Mouse (Mus musculus) splenic B cell, adult 2 months (primary cell): ENCODE data around the gene Cd47.

Experiments used
- DNase-seq: peaks from one replicate; pipeline ENCODE4 v3.0.0-alpha.2; 2011; ENCODE audit warnings: low read depth, low spot score
- H3K27me3 ChIP-seq: 2 replicates; pipeline ENCODE4 v1.6.1; 2012; ENCODE audit warnings: mild to moderate bottlenecking, low read length, moderate library complexity, mixed read lengths; ENCODE audit not compliant: control insufficient read depth, poor library complexity, insufficient read depth, severe bottlenecking
- H3K36me3 ChIP-seq: 2 replicates; pipeline ENCODE4 v1.6.1; 2012; ENCODE audit warnings: mild to moderate bottlenecking, low read length, moderate library complexity, mixed read lengths; ENCODE audit not compliant: control insufficient read depth, poor library complexity, insufficient read depth, severe bottlenecking

The Cd47 gene

DNA sequence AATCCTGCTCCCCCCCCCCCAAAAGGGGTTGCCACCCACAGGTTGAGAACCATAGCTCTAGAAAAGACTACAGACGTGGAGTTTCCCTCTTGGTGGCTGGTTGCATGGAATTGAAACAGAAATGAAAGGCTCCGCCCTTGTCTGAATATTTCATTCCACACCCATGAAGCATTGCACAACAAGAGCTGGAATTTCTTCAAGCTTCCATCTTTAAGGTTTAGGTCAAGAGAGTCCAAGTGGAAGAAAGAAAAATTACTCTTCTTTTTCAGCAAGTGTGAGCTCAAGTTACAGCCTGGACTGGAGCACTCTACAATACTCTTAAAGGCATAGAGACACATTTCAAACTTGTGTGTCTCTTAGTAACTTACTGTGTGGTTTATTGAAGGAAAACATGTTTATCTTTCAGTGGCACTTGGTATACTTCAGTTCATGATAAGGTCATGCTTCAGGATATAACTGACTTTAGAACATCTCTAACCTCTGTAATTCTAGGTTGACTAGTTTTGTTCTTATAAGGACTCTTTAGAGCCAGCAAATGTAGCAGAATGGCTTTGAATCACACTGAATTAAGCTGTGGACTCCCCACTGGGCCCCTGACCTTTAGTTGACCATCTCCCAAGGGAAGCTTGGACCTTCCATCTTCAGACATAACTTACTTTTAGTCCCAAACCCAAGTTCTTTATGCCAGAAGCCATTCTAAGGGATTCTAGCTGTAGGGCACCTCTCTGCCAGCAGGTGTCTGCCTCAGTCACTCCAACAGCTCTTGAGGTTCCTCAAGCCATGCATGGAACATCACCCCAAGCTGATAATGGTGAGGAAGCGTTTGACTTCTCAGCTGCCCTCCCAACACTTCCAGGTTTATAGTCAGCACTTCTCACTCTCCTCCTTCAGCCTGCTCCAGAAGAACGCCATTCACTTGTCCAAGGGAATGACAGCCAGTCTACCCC is 58.8 kb downstream of the Cd47 start:
- H3K27me3 ChIP-seq = no peaks in the 10 kb centered on the region
- no peaks in the 10 kb centered on the region for H3K36me3 ChIP-seq
- peak; percentile 58 for DNase-seq

DNA sequence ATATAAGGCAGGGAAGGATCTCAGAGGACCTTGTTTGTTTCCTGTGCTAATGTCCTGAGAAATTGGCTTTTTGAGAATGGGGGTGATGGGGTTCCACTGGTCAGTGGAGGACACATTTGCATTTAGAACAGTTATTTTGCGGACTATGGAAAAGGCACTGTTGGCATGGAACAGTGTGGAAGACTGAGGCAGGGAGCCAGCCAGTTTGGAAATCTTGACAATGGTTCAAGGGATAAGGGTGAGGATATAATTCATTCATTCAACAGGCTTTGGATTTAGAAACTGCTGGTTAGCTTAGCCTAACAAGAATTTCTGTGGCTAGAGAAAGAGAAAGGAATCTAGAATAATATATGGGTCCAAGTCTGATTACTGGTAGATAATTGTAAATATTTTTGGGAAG is 61.7 kb downstream of the Cd47 start:
- H3K27me3 ChIP-seq = no peaks in the 10 kb centered on the region
- no peaks in the 10 kb centered on the region; the same call in 1 of the 2 replicates for H3K36me3 ChIP-seq

GRCm38 (mm10) chr16:49866617-49867016 is 66.3 kb downstream of the Cd47 start:
- no peak for DNase-seq
- H3K27me3 ChIP-seq = no peaks in the 10 kb centered on the region

More for the DNA sequence above, 61.7 kb downstream of the Cd47 start:
- no peak for DNase-seq

DNA sequence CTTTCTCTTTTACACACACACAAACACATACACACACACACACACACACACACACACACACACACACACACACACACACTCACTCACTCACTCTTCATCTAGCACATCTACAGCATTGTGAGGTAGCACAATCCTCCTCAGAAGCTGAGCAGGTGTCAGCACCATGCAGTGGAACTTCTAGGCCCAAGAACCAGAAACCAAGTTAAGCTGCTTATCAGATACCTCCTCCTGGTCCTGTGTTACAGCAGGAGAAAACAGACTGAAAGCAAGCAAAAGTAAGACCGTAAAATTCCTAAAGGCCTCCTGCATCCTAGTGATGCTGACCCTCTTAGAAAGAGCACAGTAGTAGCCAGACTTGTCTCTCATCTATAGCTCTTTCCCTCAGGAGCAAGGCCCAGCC is 67.9 kb downstream of the Cd47 start:
- no peak for DNase-seq
- peaks cover 11% of the 10 kb centered on the region; the same call in 1 of the 2 replicates for H3K36me3 ChIP-seq

More at GRCm38 (mm10) chr16:49866617-49867016, 66.3 kb downstream of the Cd47 start:
- H3K36me3 ChIP-seq = peaks cover 11% of the 10 kb centered on the region; the same call in 1 of the 2 replicates

GRCm38 (mm10) chr16:49873918-49874317 is 73.6 kb downstream of the Cd47 start:
- H3K36me3 ChIP-seq = peaks cover 11% of the 10 kb centered on the region; the same call in 1 of the 2 replicates

More for the DNA sequence above, 67.9 kb downstream of the Cd47 start:
- no peaks in the 10 kb centered on the region for H3K27me3 ChIP-seq

GRCm38 (mm10) chr16:49874546-49874945 is 74.2 kb downstream of the Cd47 start:
- Histone ChIP-seq H3K36me3 (peaks cover 11% of the 10 kb centered on the region; the same call in 1 of the 2 replicates), H3K27me3 (no peaks in the 10 kb centered on the region)
- DNase-seq = no peak

More at GRCm38 (mm10) chr16:49873918-49874317, 73.6 kb downstream of the Cd47 start:
- no peak for DNase-seq
- H3K27me3 ChIP-seq = no peaks in the 10 kb centered on the region

GRCm38 (mm10) chr16:49876291-49877030 is 76.1 kb downstream of the Cd47 start:
- H3K36me3 ChIP-seq = peaks cover 4% of the 10 kb centered on the region; the same call in 1 of the 2 replicates
- no peak for DNase-seq
- H3K27me3 ChIP-seq = no peaks in the 10 kb centered on the region

DNA sequence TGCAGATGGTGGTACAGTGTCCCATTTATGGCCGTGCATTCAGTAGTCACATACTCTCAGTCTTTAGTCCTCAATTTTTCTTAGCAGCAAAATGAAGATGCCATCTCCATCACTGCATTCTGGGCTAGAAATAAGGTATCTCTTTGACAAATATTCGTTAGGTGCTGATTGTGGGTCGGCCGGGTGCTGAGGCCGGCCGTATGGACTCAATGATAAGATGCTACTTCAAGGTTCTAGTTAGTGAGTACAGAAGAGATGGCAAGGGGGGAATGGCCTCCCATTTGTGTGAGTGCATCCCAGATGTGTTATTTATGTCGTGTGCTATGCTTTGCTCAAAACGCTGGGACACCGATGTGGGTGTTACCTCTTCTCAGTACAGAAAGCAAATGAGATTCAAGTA is 76.9 kb downstream of the Cd47 start:
- Histone ChIP-seq H3K27me3 (no peaks in the 10 kb centered on the region), H3K36me3 (peaks cover 4% of the 10 kb centered on the region; the same call in 1 of the 2 replicates)
- no peak for DNase-seq

GRCm38 (mm10) chr16:49878051-49878450 is 77.7 kb downstream of the Cd47 start:
- no peak for DNase-seq
- no peaks in the 10 kb centered on the region for H3K27me3 ChIP-seq

GRCm38 (mm10) chr16:49886403-49887066 is 86.2 kb downstream of the Cd47 start:
- DNase-seq = no peak
- Histone ChIP-seq H3K27me3 (no peaks in the 10 kb centered on the region), H3K36me3 (peaks cover 11% of the 10 kb centered on the region; the same call in 1 of the 2 replicates)

More at GRCm38 (mm10) chr16:49878051-49878450, 77.7 kb downstream of the Cd47 start:
- H3K36me3 ChIP-seq = peaks cover 4% of the 10 kb centered on the region; the same call in 1 of the 2 replicates

GRCm38 (mm10) chr16:49887290-49887689 is 87.0 kb downstream of the Cd47 start:
- peaks cover 11% of the 10 kb centered on the region; the same call in 1 of the 2 replicates for H3K36me3 ChIP-seq
- no peak for DNase-seq
- H3K27me3 ChIP-seq = no peaks in the 10 kb centered on the region

DNA sequence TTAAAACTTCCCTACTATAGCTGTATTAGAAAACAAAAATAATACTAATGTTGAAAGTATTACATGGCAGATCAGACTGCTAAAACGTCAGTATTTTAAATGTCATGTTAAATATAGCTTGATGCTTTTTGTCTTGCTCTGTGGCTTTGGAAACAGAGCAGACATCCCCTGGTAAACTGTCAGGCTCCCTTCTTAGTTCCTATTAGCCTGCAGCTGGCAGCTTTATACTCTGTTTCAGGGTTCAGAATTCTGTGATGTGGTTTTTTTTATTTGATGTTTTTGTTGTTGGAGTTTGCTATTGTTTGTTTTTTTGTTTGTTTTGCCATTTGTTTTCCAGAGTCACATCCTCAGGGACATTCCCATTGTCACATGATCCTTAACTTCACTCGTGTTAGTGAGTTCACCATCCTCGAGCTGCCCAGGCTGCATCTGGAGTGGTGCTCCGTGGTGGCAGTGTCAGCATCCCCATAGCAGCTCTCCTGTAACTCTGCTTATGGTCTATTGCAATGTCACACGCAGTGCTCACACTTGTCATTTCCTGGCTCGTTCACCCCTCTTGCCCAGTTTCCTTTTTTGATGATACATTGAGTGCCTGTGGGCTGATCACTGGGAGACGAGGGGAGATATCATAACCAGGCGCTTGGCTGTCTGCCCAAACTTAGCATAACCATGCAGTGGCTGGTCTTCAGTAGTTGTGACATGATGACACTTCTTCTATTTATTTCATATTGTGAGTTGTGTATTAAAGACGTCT is 87.7 kb downstream of the Cd47 start:
- Histone ChIP-seq H3K36me3 (peaks cover 12% of the 10 kb centered on the region; the same call in 1 of the 2 replicates), H3K27me3 (no peaks in the 10 kb centered on the region)
- DNase-seq = peak; percentile 40

DNA sequence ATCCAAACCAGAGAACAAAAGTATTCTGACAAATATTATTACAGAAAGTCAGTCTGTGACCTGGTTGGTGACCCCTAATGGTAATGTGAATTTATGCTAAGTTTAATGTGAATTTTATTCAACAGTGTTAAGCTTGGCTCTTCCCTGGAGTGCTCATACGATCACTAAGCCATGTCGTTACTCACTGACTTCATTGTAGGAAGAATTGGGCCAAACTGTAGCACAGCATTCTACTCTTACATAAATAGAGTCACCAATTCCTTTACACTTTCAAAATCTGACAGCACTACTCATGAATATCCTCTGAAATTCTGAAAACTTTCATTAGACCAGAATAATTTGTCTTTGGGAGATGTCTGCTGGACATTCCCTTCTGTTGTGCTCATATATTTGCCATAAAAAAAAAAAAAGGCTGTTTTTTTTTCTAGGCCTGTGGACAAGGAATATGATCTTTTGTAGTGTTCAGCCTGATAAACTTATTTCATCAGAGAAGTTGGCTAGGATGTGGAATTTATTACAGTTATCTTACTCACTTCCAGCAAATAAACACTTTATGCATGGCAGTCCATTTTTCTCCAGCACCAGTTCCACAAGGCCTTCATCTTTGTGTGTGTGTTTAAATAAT is 88.8 kb downstream of the Cd47 start:
- H3K27me3 ChIP-seq = no peaks in the 10 kb centered on the region
- H3K36me3 ChIP-seq = peaks cover 15% of the 10 kb centered on the region; the same call in 1 of the 2 replicates
- DNase-seq = no peak
